Mouse (Mus musculus): ENCODE measurements around the gene Magea2. TPM values are rescaled to one million over a fixed set of nuclear protein-coding genes. Genes with fewer than 3 reads are reported as not detected.
A peak's percentile ranks its signal among the peaks of the same experiment; 100 is the strongest.
"Not testable (repeated sequence)": the region's sequence is repeated elsewhere in the genome, so short reads cannot be mapped to it uniquely, and the experiment has no call there.

Gene Magea2
- total RNA-seq (2014; rRNA removed; ENCODE audit: low replicate concordance) (not detected in 2 replicates), polyA plus RNA-seq (2015; fragmentation: Nextera tagmentation; extraction: Ambion mirVana) (not detected in 2 replicates)

DNA sequence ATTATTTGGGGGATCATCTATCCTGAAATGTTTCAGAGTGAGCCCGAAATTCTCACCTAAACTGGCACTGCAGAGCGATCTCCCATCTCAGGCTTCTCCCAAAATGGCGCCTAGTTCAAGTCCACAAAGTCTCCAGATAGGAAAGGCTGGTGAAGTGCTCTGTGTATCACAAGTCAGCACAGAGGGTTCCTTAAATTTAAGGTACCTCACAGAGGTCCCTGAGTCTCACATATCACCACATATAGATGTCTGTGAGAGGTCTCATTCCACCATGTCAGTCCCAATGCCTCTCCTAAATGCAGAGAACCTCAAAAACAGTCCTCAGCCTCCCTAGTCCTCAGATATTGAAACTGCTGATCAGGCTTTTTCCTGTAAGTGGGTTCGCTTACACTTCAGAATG lies at the start of gene Magea2:
Gene Magea2 (minus strand): TSS at position 101 of the 400 bp plus-strand sequence.
- WGBS: 72% methylated on average over 3 of the region's 4 CpGs
- not testable (repeated sequence) for H3K27me3 ChIP-seq (ENCODE audit: control insufficient read depth, insufficient read depth, low read length); DNase-seq (ENCODE audit: low spot score)

DNA sequence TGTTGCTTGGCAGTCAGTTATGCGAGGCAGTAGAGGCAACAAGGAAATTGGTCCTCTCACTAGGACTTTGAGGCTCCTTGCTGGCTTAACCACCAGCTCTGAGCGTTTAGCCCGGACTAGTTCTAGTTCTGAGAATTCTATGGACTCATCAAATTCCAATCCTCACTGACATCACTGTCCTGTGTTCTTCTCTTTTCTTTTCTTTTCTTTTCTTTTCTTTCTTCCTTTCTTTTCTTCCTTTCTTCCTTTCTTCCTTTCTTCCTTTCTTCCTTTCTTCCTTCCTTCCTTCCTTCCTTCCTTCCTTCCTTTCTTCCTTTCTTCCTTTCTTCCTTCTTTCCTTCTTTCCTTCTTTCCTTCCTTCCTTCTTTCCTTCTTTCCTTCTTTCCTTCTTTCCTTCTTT lies 34.8 kb upstream of the Magea2 start, which contains the start of gene Cldn34b2:
Gene Cldn34b2 (minus strand): TSS at position 101 of the 400 bp plus-strand sequence.
- not testable (repeated sequence) for DNase-seq (ENCODE audit: low spot score); H3K9ac ChIP-seq (replicated peaks; ENCODE audit: low read depth, low read length); H3K36me3 ChIP-seq (replicated peaks; ENCODE audit: control insufficient read depth, insufficient read depth, low read length); ATAC-seq (ENCODE audit: insufficient read depth, low read depth); H3K4me2 ChIP-seq (ENCODE audit: low read depth, low read length); H3K27ac ChIP-seq (ENCODE audit: low read depth); H3K4me3 ChIP-seq (ENCODE audit: low read depth, low read length); H3K9me3 ChIP-seq (replicated peaks; ENCODE audit: control insufficient read depth, low read length); H3K4me1 ChIP-seq (ENCODE audit: control insufficient read depth, insufficient read depth); H3K27me3 ChIP-seq (ENCODE audit: control insufficient read depth, insufficient read depth, low read length)
- 72% methylated on average over 3 of the region's 3 CpGs for WGBS

More for the DNA sequence above, at the start of gene Magea2:
- H3K4me2 ChIP-seq (ENCODE audit: low read depth, low read length); H3K9me3 ChIP-seq (replicated peaks; ENCODE audit: control insufficient read depth, low read length); H3K27ac ChIP-seq (ENCODE audit: low read depth); H3K4me1 ChIP-seq (ENCODE audit: control insufficient read depth, insufficient read depth); H3K9ac ChIP-seq (replicated peaks; ENCODE audit: low read depth, low read length); H3K36me3 ChIP-seq (replicated peaks; ENCODE audit: control insufficient read depth, insufficient read depth, low read length); ATAC-seq (ENCODE audit: insufficient read depth, low read depth); H3K4me3 ChIP-seq (ENCODE audit: low read depth, low read length): not testable (repeated sequence)

DNA sequence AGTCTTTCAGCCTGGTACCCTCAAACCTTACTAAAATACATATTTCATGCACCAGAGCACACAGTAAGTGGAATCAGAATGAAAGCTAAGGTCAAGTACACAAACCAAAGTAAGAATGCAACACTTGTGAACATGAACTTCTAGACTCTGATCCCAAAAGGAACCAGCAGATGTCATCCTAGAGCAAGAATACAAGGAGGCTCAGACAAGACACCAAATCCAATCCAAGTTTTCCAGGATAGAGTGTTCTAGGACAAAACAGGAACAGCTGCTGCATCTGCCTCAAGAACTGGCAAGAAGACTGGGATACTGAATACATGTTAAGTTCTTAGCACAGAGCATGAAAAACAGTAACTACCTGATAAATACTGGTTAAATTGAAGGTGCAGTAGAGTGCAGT lies 4.6 kb upstream of the Magea2 start:
- Histone ChIP-seq H3K4me2 (ENCODE audit: low read depth, low read length) (no peak overlapping the region), H3K9ac (replicated peaks; ENCODE audit: low read depth, low read length) (no peak overlapping the region), H3K36me3 (replicated peaks; ENCODE audit: control insufficient read depth, insufficient read depth, low read length) (no peaks in the 10 kb centered on the region), H3K27me3 (ENCODE audit: control insufficient read depth, insufficient read depth, low read length) (no peaks in the 10 kb centered on the region), H3K4me3 (ENCODE audit: low read depth, low read length) (no peak overlapping the region), H3K9me3 (replicated peaks; ENCODE audit: control insufficient read depth, low read length) (no peaks in the 10 kb centered on the region), H3K4me1 (ENCODE audit: control insufficient read depth, insufficient read depth) (no peaks in the 10 kb centered on the region), H3K27ac (ENCODE audit: low read depth) (no peak overlapping the region)
- DNase-seq (ENCODE audit: low spot score): no peak
- TF ChIP-seq EP300 (IDR thresholded peaks at IDR 0.05; ENCODE audit: low read depth): no peak
- TF ChIP-seq CTCF (IDR thresholded peaks at IDR 0.05; ENCODE audit: low read depth): peak; percentile 34
- ATAC-seq (ENCODE audit: insufficient read depth, low read depth): no peak

DNA sequence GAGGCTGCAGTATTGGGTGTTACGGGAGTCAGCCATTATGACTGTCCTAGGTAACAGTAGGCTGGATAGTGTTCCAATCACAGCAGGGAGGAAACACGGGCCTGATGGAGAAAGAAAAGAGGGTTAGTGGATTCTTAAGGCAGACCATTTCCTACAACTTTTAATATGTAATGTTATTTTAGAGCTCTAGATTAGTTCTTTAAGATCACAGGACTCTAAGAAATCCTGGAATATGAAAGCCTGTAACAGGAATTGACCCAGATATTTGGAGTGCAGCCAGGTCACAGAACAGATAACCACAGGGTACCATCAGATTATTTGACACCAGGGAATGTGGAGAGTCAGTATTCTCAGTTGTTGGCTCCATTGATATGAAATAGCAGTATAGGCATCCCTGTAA lies 3.8 kb downstream of the Magea2 start, which contains the start of gene Magea1:
Gene Magea1 (minus strand): TSS at position 101 of the 400 bp plus-strand sequence.
- H3K27ac ChIP-seq (ENCODE audit: low read depth); H3K27me3 ChIP-seq (ENCODE audit: control insufficient read depth, insufficient read depth, low read length); H3K36me3 ChIP-seq (replicated peaks; ENCODE audit: control insufficient read depth, insufficient read depth, low read length); ATAC-seq (ENCODE audit: insufficient read depth, low read depth); H3K4me1 ChIP-seq (ENCODE audit: control insufficient read depth, insufficient read depth); H3K9me3 ChIP-seq (replicated peaks; ENCODE audit: control insufficient read depth, low read length); DNase-seq (ENCODE audit: low spot score); H3K4me2 ChIP-seq (ENCODE audit: low read depth, low read length); H3K9ac ChIP-seq (replicated peaks; ENCODE audit: low read depth, low read length); H3K4me3 ChIP-seq (ENCODE audit: low read depth, low read length): not testable (repeated sequence)
- WGBS: 92% methylated on average over 1 of the region's 2 CpGs

DNA sequence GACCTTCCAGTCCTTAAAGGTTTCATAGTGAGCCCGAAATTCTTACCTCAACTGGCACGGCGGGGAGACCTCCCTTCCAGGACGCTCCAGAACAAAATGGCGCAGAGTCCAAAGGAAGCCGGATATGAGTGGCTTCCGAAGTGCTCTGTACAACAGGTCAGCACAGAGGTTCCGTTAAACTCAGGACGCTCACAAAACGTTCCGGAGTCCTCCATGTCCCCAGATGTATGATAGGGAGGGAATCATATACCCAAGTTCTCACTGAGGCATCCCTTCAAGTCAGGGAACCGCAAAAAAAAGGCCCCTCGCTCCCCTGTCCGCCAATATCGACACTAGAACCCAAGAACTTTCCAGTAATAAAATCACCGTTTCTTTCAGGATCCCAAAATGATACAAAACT lies 30.4 kb downstream of the Magea2 start, which contains the start of gene Magea5:
Gene Magea5 (minus strand): TSS at position 101 of the 400 bp plus-strand sequence.
- H3K36me3 ChIP-seq (replicated peaks; ENCODE audit: control insufficient read depth, insufficient read depth, low read length); H3K4me2 ChIP-seq (ENCODE audit: low read depth, low read length); H3K27me3 ChIP-seq (ENCODE audit: control insufficient read depth, insufficient read depth, low read length); ATAC-seq (ENCODE audit: insufficient read depth, low read depth); H3K4me1 ChIP-seq (ENCODE audit: control insufficient read depth, insufficient read depth); DNase-seq (ENCODE audit: low spot score); H3K4me3 ChIP-seq (ENCODE audit: low read depth, low read length); H3K9ac ChIP-seq (replicated peaks; ENCODE audit: low read depth, low read length); H3K9me3 ChIP-seq (replicated peaks; ENCODE audit: control insufficient read depth, low read length); H3K27ac ChIP-seq (ENCODE audit: low read depth): not testable (repeated sequence)
- WGBS: 77% methylated on average over 16 of the region's 16 CpGs

DNA sequence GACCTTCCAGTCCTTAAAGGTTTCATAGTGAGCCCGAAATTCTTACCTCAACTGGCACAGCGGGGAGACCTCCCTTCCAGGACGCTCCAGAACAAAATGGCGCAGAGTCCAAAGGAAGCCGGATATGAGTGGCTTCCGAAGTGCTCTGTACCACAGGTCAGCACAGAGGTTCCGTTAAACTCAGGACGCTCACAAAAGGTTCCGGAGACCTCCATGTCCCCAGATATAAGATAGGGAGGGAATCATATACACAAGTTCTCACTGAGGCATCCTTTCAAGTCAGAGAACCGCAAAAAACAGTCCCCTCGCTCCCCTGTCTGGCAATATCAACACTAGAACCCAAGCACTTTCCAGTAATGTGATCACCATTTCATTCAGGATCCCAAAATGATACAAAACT lies 97.7 kb downstream of the Magea2 start, which contains the start of gene Magea8:
Gene Magea8 (minus strand): TSS at position 101 of the 400 bp plus-strand sequence.
- not testable (repeated sequence) for H3K4me3 ChIP-seq (ENCODE audit: low read depth, low read length); DNase-seq (ENCODE audit: low spot score); H3K36me3 ChIP-seq (replicated peaks; ENCODE audit: control insufficient read depth, insufficient read depth, low read length); H3K4me2 ChIP-seq (ENCODE audit: low read depth, low read length); H3K9me3 ChIP-seq (replicated peaks; ENCODE audit: control insufficient read depth, low read length); H3K27ac ChIP-seq (ENCODE audit: low read depth); H3K9ac ChIP-seq (replicated peaks; ENCODE audit: low read depth, low read length); H3K4me1 ChIP-seq (ENCODE audit: control insufficient read depth, insufficient read depth); ATAC-seq (ENCODE audit: insufficient read depth, low read depth); H3K27me3 ChIP-seq (ENCODE audit: control insufficient read depth, insufficient read depth, low read length)
- 77% methylated on average over 8 of the region's 11 CpGs for whole genome bisulfite sequencing

Other genes starting within 250 kb of the Magea2 start
- gene Cldn34b1, start 203.4 kb downstream of the Magea2 start, total RNA-seq (2014; rRNA removed; ENCODE audit: low replicate concordance): not detected in 2 replicates
- not detected in 2 replicates for gene Cldn34b1, start 203.4 kb downstream of the Magea2 start, polyA plus RNA-seq (2015; fragmentation: Nextera tagmentation; extraction: Ambion mirVana)
- gene Magea6, start 157.7 kb downstream of the Magea2 start, total RNA-seq (2014; rRNA removed; ENCODE audit: low replicate concordance): not detected in 2 replicates
- gene Magea6, start 157.7 kb downstream of the Magea2 start, polyA plus RNA-seq (2015; fragmentation: Nextera tagmentation; extraction: Ambion mirVana): not detected in 2 replicates
- not detected in 2 replicates for gene Magea3, start 144.2 kb downstream of the Magea2 start, total RNA-seq (2014; rRNA removed; ENCODE audit: low replicate concordance)
- not detected in 2 replicates for gene Magea3, start 144.2 kb downstream of the Magea2 start, polyA plus RNA-seq (2015; fragmentation: Nextera tagmentation; extraction: Ambion mirVana)
- not detected in 2 replicates for gene Magea8, start 97.8 kb downstream of the Magea2 start, total RNA-seq (2014; rRNA removed; ENCODE audit: low replicate concordance)
- not detected in 2 replicates for gene Magea8, start 97.8 kb downstream of the Magea2 start, polyA plus RNA-seq (2015; fragmentation: Nextera tagmentation; extraction: Ambion mirVana)
- gene Magea5, start 30.5 kb downstream of the Magea2 start, total RNA-seq (2014; rRNA removed; ENCODE audit: low replicate concordance): not detected in 2 replicates
- gene Magea5, start 30.5 kb downstream of the Magea2 start, polyA plus RNA-seq (2015; fragmentation: Nextera tagmentation; extraction: Ambion mirVana): not detected in 2 replicates
- gene Magea1, start 3.9 kb downstream of the Magea2 start, total RNA-seq (2014; rRNA removed; ENCODE audit: low replicate concordance): not detected in 2 replicates
- gene Magea1, start 3.9 kb downstream of the Magea2 start, polyA plus RNA-seq (2015; fragmentation: Nextera tagmentation; extraction: Ambion mirVana): not detected in 2 replicates
- not detected in 2 replicates for gene Cldn34b2, start 34.7 kb upstream of the Magea2 start, total RNA-seq (2014; rRNA removed; ENCODE audit: low replicate concordance)
- gene Cldn34b2, start 34.7 kb upstream of the Magea2 start, polyA plus RNA-seq (2015; fragmentation: Nextera tagmentation; extraction: Ambion mirVana): not detected in 2 replicates
- gene Sat1, start 122.8 kb upstream of the Magea2 start, total RNA-seq (2014; rRNA removed; ENCODE audit: low replicate concordance): 28.4 and 57.5 TPM in 2 replicates
- 99.7 and 102 TPM in 2 replicates for gene Sat1, start 122.8 kb upstream of the Magea2 start, polyA plus RNA-seq (2015; fragmentation: Nextera tagmentation; extraction: Ambion mirVana)
- gene Acot9, start 168.8 kb upstream of the Magea2 start, total RNA-seq (2014; rRNA removed; ENCODE audit: low replicate concordance): 28.1 and 36.3 TPM in 2 replicates
- gene Acot9, start 168.8 kb upstream of the Magea2 start, polyA plus RNA-seq (2015; fragmentation: Nextera tagmentation; extraction: Ambion mirVana): 41.1 and 44.2 TPM in 2 replicates
- gene Prdx4, start 247.1 kb upstream of the Magea2 start, total RNA-seq (2014; rRNA removed; ENCODE audit: low replicate concordance): 169 and 178 TPM in 2 replicates
- 162 and 175 TPM in 2 replicates for gene Prdx4, start 247.1 kb upstream of the Magea2 start, polyA plus RNA-seq (2015; fragmentation: Nextera tagmentation; extraction: Ambion mirVana)